Mouse (Mus musculus) embryonic facial prominence, embryonic 11.5 days (tissue): ENCODE measurements at regions not wholly inside any gene's neighbourhood (a gene's known extent, or its start where the extent isn't known, plus 50 kb on each side); places are given as distances from the start of the nearest gene placed in this dataset.

Experiments
- ATAC-seq: fragments of 200-750 bp; cut with Nextera tagmentation; replicated peaks from 2 replicates; pipeline ENCODE4 v1.8.0; 2017; ENCODE audit warnings: low read depth; ENCODE audit not compliant: insufficient number of reproducible peaks, low FRiP score, low TSS enrichment
- DNase-seq: peaks from one replicate; pipeline ENCODE4 v3.0.0-alpha.2; 2015; ENCODE audit warnings: low spot score
- H3K27ac ChIP-seq: fragments of 300-500 bp; sonication (generic); replicated peaks from 2 replicates; pipeline ENCODE4 v1.5.1; 2014; ENCODE audit warnings: mild to moderate bottlenecking, low read depth, low read length, control low read depth
- H3K27me3 ChIP-seq: fragments of 300-500 bp; sonication (generic); 2 replicates; pipeline ENCODE4 v1.6.1; 2014; ENCODE audit warnings: mild to moderate bottlenecking, low read length, moderate library complexity, mixed read lengths; ENCODE audit not compliant: control insufficient read depth, insufficient read depth
- H3K36me3 ChIP-seq: fragments of 300-500 bp; sonication (generic); replicated peaks from 2 replicates; pipeline ENCODE4 v1.6.1; 2014; ENCODE audit warnings: low read depth, mild to moderate bottlenecking, low read length, moderate library complexity, mixed read lengths; ENCODE audit not compliant: control insufficient read depth, insufficient read depth
- H3K4me1 ChIP-seq: fragments of 300-500 bp; sonication (generic); 2 replicates; pipeline ENCODE4 v1.6.1; 2014; ENCODE audit warnings: low read length, mixed read lengths; ENCODE audit not compliant: control insufficient read depth, insufficient read depth
- H3K4me2 ChIP-seq: fragments of 300-500 bp; sonication (generic); 2 replicates; pipeline ENCODE4 v1.6.1; 2014; ENCODE audit warnings: low read depth, mild to moderate bottlenecking, control low read depth, low read length, moderate library complexity
- H3K4me3 ChIP-seq: fragments of 300-500 bp; sonication (generic); 2 replicates; pipeline ENCODE4 v1.5.1; 2014; ENCODE audit warnings: low read depth, low read length, control low read depth
- H3K9ac ChIP-seq: fragments of 300-500 bp; sonication (generic); replicated peaks from 2 replicates; pipeline ENCODE4 v1.6.1; 2014; ENCODE audit warnings: mild to moderate bottlenecking, control low read depth, low read length
- H3K9me3 ChIP-seq: fragments of 300-500 bp; sonication (generic); replicated peaks from 2 replicates; pipeline ENCODE4 v1.6.1; 2016; ENCODE audit warnings: mild to moderate bottlenecking, low read length, inconsistent platforms, mixed read lengths; ENCODE audit not compliant: control insufficient read depth
- WGBS: fragments of 180-500 bp; shearing (Covaris S2); extraction: QIAGEN DNeasy Blood & Tissue Kit; methylation state at CpG from one replicate; pipeline ENCODE4 v1.1.7; 2014; 5-methylcytosine and 5-hydroxymethylcytosine counted together

GRCm38 (mm10) chr6:140816359-140816758 lies 87.3 kb downstream of the Gm11077 start:
- Histone ChIP-seq H3K9ac (no peak overlapping the region), H3K27ac (no peak overlapping the region), H3K9me3 (no peaks in the 10 kb centered on the region), H3K27me3 (no peaks in the 10 kb centered on the region), H3K4me2 (no peak overlapping the region), H3K4me1 (no peaks in the 10 kb centered on the region), H3K36me3 (no peaks in the 10 kb centered on the region), H3K4me3 (no peak overlapping the region)
- DNase-seq (no peak), ATAC-seq (no peak)
- WGBS = 25% methylated on average over 1 of the region's 1 CpGs

DNA sequence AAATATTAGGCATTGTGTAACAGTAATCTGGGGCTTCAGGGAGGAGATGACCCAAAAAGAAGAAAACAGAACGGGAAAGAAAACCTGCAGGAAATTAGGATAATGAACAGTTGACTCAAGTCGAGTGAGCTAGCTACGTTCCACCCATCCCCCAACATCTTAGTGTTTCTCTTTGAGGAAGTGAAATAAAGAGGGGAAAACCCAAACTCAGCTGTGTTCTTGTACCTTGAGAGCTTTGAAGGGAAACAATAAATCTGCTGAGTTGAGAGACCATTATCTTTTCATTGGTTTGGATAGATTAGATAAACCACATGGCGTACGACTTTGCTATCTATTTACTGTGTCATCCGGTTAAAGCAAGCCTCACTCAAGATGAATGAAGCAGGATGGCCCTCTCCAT lies 87.7 kb downstream of the Gm11077 start:
- no peak for DNase-seq
- H3K9ac ChIP-seq = no peak overlapping the region
- H3K4me1 ChIP-seq = no peaks in the 10 kb centered on the region
- H3K36me3 ChIP-seq = no peaks in the 10 kb centered on the region
- H3K4me2 ChIP-seq = no peak overlapping the region
- no peak for ATAC-seq
- WGBS = 50% methylated on average over 6 of the region's 6 CpGs
- no peak overlapping the region for H3K27ac ChIP-seq
- no peak overlapping the region for H3K4me3 ChIP-seq
- H3K9me3 ChIP-seq = no peaks in the 10 kb centered on the region
- H3K27me3 ChIP-seq = no peaks in the 10 kb centered on the region

GRCm38 (mm10) chr6:140819451-140819878 lies 90.4 kb downstream of the Gm11077 start:
- no peak overlapping the region for H3K27ac ChIP-seq
- H3K9me3 ChIP-seq = no peaks in the 10 kb centered on the region
- H3K27me3 ChIP-seq = no peaks in the 10 kb centered on the region
- WGBS = 83% methylated on average over 8 of the region's 8 CpGs
- no peaks in the 10 kb centered on the region for H3K4me1 ChIP-seq
- ATAC-seq = no peak
- H3K4me2 ChIP-seq = no peak overlapping the region
- H3K4me3 ChIP-seq = no peak overlapping the region
- H3K36me3 ChIP-seq = no peaks in the 10 kb centered on the region
- no peak overlapping the region for H3K9ac ChIP-seq
- no peak for DNase-seq

DNA sequence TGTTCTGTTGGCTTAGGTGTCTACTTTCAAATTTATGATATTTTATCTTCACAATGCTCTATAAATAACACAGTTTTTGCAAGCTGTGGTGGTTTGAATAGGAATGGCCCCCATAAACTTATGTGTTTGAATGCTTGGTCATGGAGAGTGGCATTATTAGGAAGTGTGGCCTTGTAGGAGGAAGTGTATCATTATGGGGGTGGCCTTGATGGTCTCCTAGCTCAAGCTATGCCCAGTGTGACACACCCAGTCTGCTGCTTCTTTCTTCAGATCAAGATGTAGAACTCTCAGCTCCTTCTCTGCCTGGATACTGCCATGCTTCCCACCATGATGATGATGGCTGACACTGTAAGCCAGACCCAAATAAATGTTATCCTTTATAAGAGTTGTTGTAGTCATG lies 97.4 kb downstream of the Gm11077 start:
- ATAC-seq = no peak
- H3K4me1 ChIP-seq = no peaks in the 10 kb centered on the region
- no peaks in the 10 kb centered on the region for H3K27me3 ChIP-seq
- no peak overlapping the region for H3K4me2 ChIP-seq
- no peak overlapping the region for H3K4me3 ChIP-seq
- no peaks in the 10 kb centered on the region for H3K36me3 ChIP-seq
- H3K27ac ChIP-seq = no peak overlapping the region
- no peaks in the 10 kb centered on the region for H3K9me3 ChIP-seq
- H3K9ac ChIP-seq = no peak overlapping the region
- no peak for DNase-seq

GRCm38 (mm10) chr6:140827651-140828050 lies 98.6 kb downstream of the Gm11077 start:
- H3K27ac ChIP-seq = no peak overlapping the region
- DNase-seq (no peak), ATAC-seq (no peak)
- H3K4me3 ChIP-seq = no peak overlapping the region
- no peaks in the 10 kb centered on the region for H3K27me3 ChIP-seq
- H3K4me2 ChIP-seq = no peak overlapping the region
- H3K9me3 ChIP-seq = no peaks in the 10 kb centered on the region
- no peaks in the 10 kb centered on the region for H3K4me1 ChIP-seq
- H3K36me3 ChIP-seq = no peaks in the 10 kb centered on the region
- no peak overlapping the region for H3K9ac ChIP-seq

- DNase-seq (no peak), ATAC-seq (no peak)
- no peak overlapping the region for H3K4me2 ChIP-seq
- no peaks in the 10 kb centered on the region for H3K4me1 ChIP-seq
- H3K36me3 ChIP-seq = no peaks in the 10 kb centered on the region
- no peaks in the 10 kb centered on the region for H3K9me3 ChIP-seq
- H3K4me3 ChIP-seq = no peak overlapping the region
- H3K9ac ChIP-seq = no peak overlapping the region
- H3K27me3 ChIP-seq = no peaks in the 10 kb centered on the region
- 86% methylated on average over 8 of the region's 8 CpGs for WGBS
- no peak overlapping the region for H3K27ac ChIP-seq
Observed at GRCm38 (mm10) chr6:140843292-140843991, 114.4 kb downstream of the Gm11077 start.

DNA sequence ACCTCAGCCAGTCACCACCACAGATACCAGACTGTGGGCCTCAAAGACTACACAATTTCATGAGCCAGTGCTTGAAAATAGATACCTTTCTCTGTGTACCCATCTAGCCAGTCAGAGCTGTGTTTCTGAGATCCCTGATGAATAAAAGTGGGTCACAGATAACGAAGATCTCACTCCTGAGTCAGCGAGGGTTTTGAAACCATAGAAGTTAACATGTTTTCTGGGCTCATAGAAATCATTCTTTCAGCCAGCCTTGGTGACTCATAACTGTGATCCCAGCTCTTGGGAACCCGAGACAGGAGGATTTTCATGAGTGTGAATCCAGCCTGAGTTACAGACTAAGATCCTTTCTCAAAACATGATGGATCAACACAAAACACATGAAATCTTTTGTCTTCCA lies 118.1 kb downstream of the Gm11077 start:
- H3K27ac ChIP-seq = no peak overlapping the region
- H3K9ac ChIP-seq = no peak overlapping the region
- no peak overlapping the region for H3K4me3 ChIP-seq
- no peaks in the 10 kb centered on the region for H3K27me3 ChIP-seq
- no peaks in the 10 kb centered on the region for H3K36me3 ChIP-seq
- H3K9me3 ChIP-seq = no peaks in the 10 kb centered on the region
- ATAC-seq = no peak
- DNase-seq = no peak
- H3K4me2 ChIP-seq = no peak overlapping the region
- 82% methylated on average over 3 of the region's 3 CpGs for WGBS
- H3K4me1 ChIP-seq = no peaks in the 10 kb centered on the region

GRCm38 (mm10) chr6:140852420-140852819 lies 123.3 kb downstream of the Gm11077 start:
- no peaks in the 10 kb centered on the region for H3K36me3 ChIP-seq
- no peak overlapping the region for H3K27ac ChIP-seq
- WGBS = 69% methylated on average over 5 of the region's 5 CpGs
- no peak overlapping the region for H3K4me3 ChIP-seq
- no peak for DNase-seq
- H3K4me1 ChIP-seq = no peaks in the 10 kb centered on the region; the same call in 1 of the 2 replicates
- no peak overlapping the region for H3K4me2 ChIP-seq
- no peaks in the 10 kb centered on the region for H3K27me3 ChIP-seq
- no peak overlapping the region for H3K9ac ChIP-seq
- H3K9me3 ChIP-seq = no peaks in the 10 kb centered on the region
- no peak for ATAC-seq
